Mouse (Mus musculus) midbrain, embryonic 14.5 days (tissue): ENCODE results near the gene Ddc. TPM values are rescaled to one million over a fixed set of nuclear protein-coding genes. Genes with fewer than 3 reads are reported as not detected.

Experiments used
- ATAC-seq: fragments of 200-750 bp; cut with Nextera tagmentation; 2 replicates; pipeline ENCODE4 v1.8.0; 2017; ENCODE audit warnings: moderate number of reproducible peaks, moderate library complexity; ENCODE audit not compliant: low FRiP score, low TSS enrichment
- DNase-seq: peaks from one replicate; pipeline ENCODE4 v3.0.0-alpha.2; 2015
- H3K27ac ChIP-seq: fragments of 300-500 bp; sonication (generic); replicated peaks from 2 replicates; pipeline ENCODE4 v1.5.1; 2014; ENCODE audit warnings: mild to moderate bottlenecking, low read depth, low read length, moderate library complexity
- H3K27me3 ChIP-seq: fragments of 300-500 bp; sonication (generic); 2 replicates; pipeline ENCODE4 v1.6.1; 2014; ENCODE audit warnings: low read length, control low read depth, mixed read lengths; ENCODE audit not compliant: control insufficient read depth, insufficient read depth
- H3K36me3 ChIP-seq: fragments of 300-500 bp; sonication (generic); 2 replicates; pipeline ENCODE4 v1.6.1; 2014; ENCODE audit warnings: low read length, control low read depth; ENCODE audit not compliant: control insufficient read depth, insufficient read depth
- H3K4me1 ChIP-seq: fragments of 300-500 bp; sonication (generic); 2 replicates; pipeline ENCODE4 v1.6.1; 2014; ENCODE audit warnings: mild to moderate bottlenecking, antibody characterized with exemption, low read length, control low read depth; ENCODE audit not compliant: control insufficient read depth, insufficient read depth
- H3K4me2 ChIP-seq: fragments of 300-500 bp; sonication (generic); 2 replicates; pipeline ENCODE4 v1.6.1; 2014; ENCODE audit warnings: mild to moderate bottlenecking, low read length, moderate library complexity
- H3K4me3 ChIP-seq: fragments of 300-500 bp; sonication (generic); replicated peaks from 2 replicates; pipeline ENCODE4 v1.5.1; 2014; ENCODE audit warnings: low read depth, low read length
- H3K9ac ChIP-seq: fragments of 300-500 bp; sonication (generic); replicated peaks from 2 replicates; pipeline ENCODE4 v1.6.1; 2014; ENCODE audit warnings: mild to moderate bottlenecking, low read length, moderate library complexity
- H3K9me3 ChIP-seq: fragments of 300-500 bp; sonication (generic); 2 replicates; pipeline ENCODE4 v1.6.1; 2016; ENCODE audit warnings: low read length, control low read depth, mixed read lengths; ENCODE audit not compliant: control insufficient read depth
- WGBS: fragments of 180-500 bp; shearing (Covaris S2); extraction: QIAGEN DNeasy Blood & Tissue Kit; methylation state at CpG from one replicate; pipeline ENCODE4 v1.1.7; 2014; 5-methylcytosine and 5-hydroxymethylcytosine counted together
- polyA plus RNA-seq: library from polyadenylated mRNA; unstranded; fragments of >200 nt; fragmentation: Nextera tagmentation; extraction: Ambion mirVana; gene quantifications from 2 replicates; pipeline ENCODE4 v1.2.1, GENCODE M21; 2014

Ddc gene
- polyA plus RNA-seq, 1 experiment from 2014 or later, result 25.3 TPM

DNA sequence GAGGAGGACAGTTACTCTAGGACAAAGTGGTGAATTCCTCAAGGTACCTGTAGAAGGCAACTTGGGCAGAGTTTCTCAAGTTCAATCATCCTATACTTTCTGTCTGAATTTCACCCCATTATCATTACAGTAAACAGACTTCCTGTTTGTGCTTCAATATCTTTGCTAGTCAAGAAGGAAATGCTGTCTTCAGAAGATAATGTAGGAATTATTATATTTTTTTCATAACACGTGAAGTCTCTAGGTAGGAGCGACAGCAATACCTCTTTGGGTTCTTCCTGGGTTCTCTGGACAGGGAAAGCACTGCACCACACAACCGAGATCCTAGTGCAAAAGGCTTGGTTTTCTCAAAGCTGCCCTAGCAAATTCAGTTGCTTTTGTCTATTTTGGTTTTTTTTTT, 21.6 kb downstream of the Ddc start:
- Histone ChIP-seq H3K9ac (no peak overlapping the region), H3K9me3 (no peaks in the 10 kb centered on the region), H3K36me3 (no peaks in the 10 kb centered on the region), H3K4me3 (no peak overlapping the region), H3K27me3 (no peaks in the 10 kb centered on the region), H3K27ac (no peak overlapping the region), H3K4me2 (no peak overlapping the region), H3K4me1 (peaks cover 18% of the 10 kb centered on the region; the same call in 1 of the 2 replicates)
- 93% methylated on average over 3 of the region's 3 CpGs for WGBS
- no peak for DNase-seq
- no peak for ATAC-seq

GRCm38 (mm10) chr11:11875230-11875629, 22.7 kb downstream of the Ddc start:
- WGBS, result 97% methylated on average over 2 of the region's 2 CpGs
- Histone ChIP-seq H3K4me2 (no peak overlapping the region), H3K27ac (no peak overlapping the region), H3K27me3 (no peaks in the 10 kb centered on the region), H3K9me3 (no peaks in the 10 kb centered on the region), H3K4me1 (peaks cover 18% of the 10 kb centered on the region; the same call in 1 of the 2 replicates), H3K36me3 (no peaks in the 10 kb centered on the region), H3K4me3 (no peak overlapping the region), H3K9ac (no peak overlapping the region)
- DNase-seq (no peak), ATAC-seq (no peak)

GRCm38 (mm10) chr11:11873023-11873908, 24.7 kb downstream of the Ddc start:
- H3K4me1 ChIP-seq, result peaks cover 10% of the 10 kb centered on the region; the same call in 1 of the 2 replicates
- no peaks in the 10 kb centered on the region for H3K27me3 ChIP-seq
- H3K9me3 ChIP-seq, result no peaks in the 10 kb centered on the region
- 40% methylated on average over 20 of the region's 20 CpGs for WGBS
- DNase-seq, result peak; percentile 64
- no peak overlapping the region for H3K4me3 ChIP-seq
- peak overlapping the region; percentile 27; the same call in 1 of the 2 replicates for H3K27ac ChIP-seq
- no peak for ATAC-seq
- H3K4me2 ChIP-seq, result no peak overlapping the region
- no peaks in the 10 kb centered on the region for H3K36me3 ChIP-seq
- H3K9ac ChIP-seq, result no peak overlapping the region

DNA sequence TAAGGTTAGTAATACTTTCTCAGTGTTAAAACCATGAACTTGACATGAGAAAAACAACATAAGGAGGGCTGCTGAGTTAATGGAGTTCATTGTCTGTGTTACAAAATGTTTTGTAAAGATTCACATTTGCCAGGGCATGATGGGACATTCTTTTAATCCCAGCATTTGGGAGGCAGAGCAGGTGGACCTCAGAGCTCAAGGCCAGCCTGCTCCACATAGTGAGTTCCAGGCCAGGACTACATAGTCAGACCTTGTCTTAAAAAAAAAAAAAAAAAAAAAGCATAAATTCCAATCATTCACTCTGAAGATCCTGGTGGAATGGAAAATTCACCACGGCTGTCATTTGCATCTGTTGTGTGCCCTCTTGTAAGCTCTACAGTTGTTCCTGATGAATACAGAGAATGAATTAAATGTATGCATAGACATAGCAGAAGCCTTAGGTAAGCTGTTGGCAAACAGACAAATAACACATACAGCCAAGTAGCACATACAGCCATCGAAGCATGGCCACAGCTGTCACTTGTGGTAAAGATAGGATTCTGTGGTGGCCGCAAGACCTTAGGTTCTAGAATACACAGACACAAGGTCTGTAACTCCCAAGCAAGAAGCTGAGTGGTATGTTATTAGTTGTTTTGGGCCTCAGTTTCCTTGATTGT, 25.7 kb downstream of the Ddc start:
- 69% methylated on average over 3 of the region's 3 CpGs for WGBS
- peaks cover 15% of the 10 kb centered on the region; the same call in 1 of the 2 replicates for H3K4me1 ChIP-seq
- DNase-seq, result no peak
- no peak for ATAC-seq
- no peak overlapping the region for H3K4me2 ChIP-seq
- no peak overlapping the region for H3K27ac ChIP-seq
- H3K27me3 ChIP-seq, result no peaks in the 10 kb centered on the region
- H3K9me3 ChIP-seq, result no peaks in the 10 kb centered on the region
- no peak overlapping the region for H3K9ac ChIP-seq
- H3K36me3 ChIP-seq, result no peaks in the 10 kb centered on the region
- H3K4me3 ChIP-seq, result no peak overlapping the region

GRCm38 (mm10) chr11:11871197-11871813, 26.6 kb downstream of the Ddc start:
- 24% methylated on average over 5 of the region's 5 CpGs for WGBS

DNA sequence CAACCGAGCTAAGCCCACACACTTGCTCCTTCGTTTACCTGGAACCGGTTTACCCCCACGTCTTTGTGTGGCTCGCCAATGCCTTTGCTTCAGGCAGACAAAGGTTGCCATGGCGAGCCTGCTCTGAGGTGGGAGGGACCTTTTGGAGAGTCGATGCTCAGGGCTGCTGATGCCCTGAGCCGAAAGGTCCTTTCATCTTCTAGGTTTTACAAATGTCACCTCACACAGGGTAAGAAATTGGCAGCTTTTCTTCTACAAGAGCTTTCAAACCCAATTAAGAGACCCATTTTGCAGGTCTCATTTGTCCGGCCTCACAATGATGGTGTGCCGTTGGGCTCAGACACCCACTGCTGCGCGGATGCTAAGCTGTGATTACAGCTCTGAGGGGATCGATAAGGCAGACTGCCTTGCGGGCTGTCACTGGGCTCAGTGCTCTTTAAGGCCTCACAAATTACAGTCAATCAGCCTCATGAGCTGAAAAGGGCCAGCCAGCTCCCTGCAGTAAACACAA, 29.9 kb downstream of the Ddc start:
- H3K4me1 ChIP-seq, result peaks cover 14% of the 10 kb centered on the region; the same call in 1 of the 2 replicates
- peak; percentile 90 for ATAC-seq
- peak overlapping the region; percentile 40; the same call in 1 of the 2 replicates for H3K9ac ChIP-seq
- H3K4me2 ChIP-seq, result peak overlapping the region; percentile 49
- no peaks in the 10 kb centered on the region for H3K27me3 ChIP-seq
- H3K27ac ChIP-seq, result peak overlapping the region; percentile 90
- no peak overlapping the region; the same call in 1 of the 2 replicates for H3K4me3 ChIP-seq
- 1% methylated on average over 14 of the region's 14 CpGs for WGBS
- no peaks in the 10 kb centered on the region for H3K9me3 ChIP-seq
- H3K36me3 ChIP-seq, result no peaks in the 10 kb centered on the region
- DNase-seq, result peak; percentile 88

More at GRCm38 (mm10) chr11:11871197-11871813, 26.6 kb downstream of the Ddc start:
- peaks cover 15% of the 10 kb centered on the region; the same call in 1 of the 2 replicates for H3K4me1 ChIP-seq
- no peak for DNase-seq
- H3K36me3 ChIP-seq, result no peaks in the 10 kb centered on the region
- H3K9ac ChIP-seq, result no peak overlapping the region
- no peak overlapping the region for H3K27ac ChIP-seq
- H3K9me3 ChIP-seq, result no peaks in the 10 kb centered on the region
- no peak overlapping the region for H3K4me2 ChIP-seq
- ATAC-seq, result no peak
- H3K4me3 ChIP-seq, result no peak overlapping the region
- no peaks in the 10 kb centered on the region for H3K27me3 ChIP-seq

- Histone ChIP-seq H3K9ac (no peak overlapping the region), H3K36me3 (no peaks in the 10 kb centered on the region), H3K4me1 (peaks cover 8% of the 10 kb centered on the region; the same call in 1 of the 2 replicates), H3K27me3 (no peaks in the 10 kb centered on the region), H3K27ac (no peak overlapping the region), H3K4me2 (no peak overlapping the region), H3K4me3 (no peak overlapping the region), H3K9me3 (no peaks in the 10 kb centered on the region)
- ATAC-seq, result no peak
- no peak for DNase-seq
- WGBS, result 88% methylated on average over 5 of the region's 5 CpGs
Measured at GRCm38 (mm10) chr11:11866696-11867095, 31.2 kb downstream of the Ddc start.

GRCm38 (mm10) chr11:11865128-11865527, 32.8 kb downstream of the Ddc start:
- H3K4me2 ChIP-seq, result no peak overlapping the region
- no peaks in the 10 kb centered on the region for H3K9me3 ChIP-seq
- no peak overlapping the region for H3K27ac ChIP-seq
- H3K4me3 ChIP-seq, result no peak overlapping the region
- ATAC-seq (no peak), DNase-seq (no peak)
- no peak overlapping the region for H3K9ac ChIP-seq
- peaks cover 8% of the 10 kb centered on the region; the same call in 1 of the 2 replicates for H3K4me1 ChIP-seq
- no peaks in the 10 kb centered on the region for H3K36me3 ChIP-seq
- 75% methylated on average over 2 of the region's 2 CpGs for WGBS
- H3K27me3 ChIP-seq, result no peaks in the 10 kb centered on the region
